Mouse (Mus musculus): Measurements from ENCODE around the gene Dnajc5.

Dnajc5 gene

GRCm38 (mm10) chr2:181511231-181511630 lies 9.1 kb upstream of the Dnajc5 start:
- DNase-seq (ENCODE audit: low spot score in 2 of 2) = no peak

GRCm38 (mm10) chr2:181519201-181519600 lies 1.1 kb upstream of the Dnajc5 start:
- DNase-seq (ENCODE audit: low spot score in 2 of 2) = no peak

GRCm38 (mm10) chr2:181520936-181521227 lies 597 bp downstream of the Dnajc5 start:
- DNase-seq (ENCODE audit: low spot score in 2 of 2) = no peak

- DNase-seq (ENCODE audit: low spot score in 2 of 2) = no peak
Observed at GRCm38 (mm10) chr2:181521491-181521890, 1.2 kb downstream of the Dnajc5 start.

- DNase-seq (ENCODE audit: low spot score in 2 of 2) = peak; percentile 57 to 72
Observed at GRCm38 (mm10) chr2:181522811-181523210, 2.5 kb downstream of the Dnajc5 start.

- DNase-seq (ENCODE audit: low spot score in 2 of 2) = no peak
Observed at GRCm38 (mm10) chr2:181525526-181525925, 5.2 kb downstream of the Dnajc5 start.

- no peak for DNase-seq (ENCODE audit: low spot score in 2 of 2)
Observed at GRCm38 (mm10) chr2:181529076-181529475, 8.8 kb downstream of the Dnajc5 start.

GRCm38 (mm10) chr2:181532589-181532988 lies 12.3 kb downstream of the Dnajc5 start:
- no peak for DNase-seq (ENCODE audit: low spot score in 2 of 2)

GRCm38 (mm10) chr2:181536410-181536809 lies 16.1 kb downstream of the Dnajc5 start:
- no peak for DNase-seq (ENCODE audit: low spot score in 2 of 2)

GRCm38 (mm10) chr2:181537444-181538047 lies 17.3 kb downstream of the Dnajc5 start:
- DNase-seq (ENCODE audit: low spot score in 2 of 2) = no peak

GRCm38 (mm10) chr2:181541761-181542380 lies 21.6 kb downstream of the Dnajc5 start:
- DNase-seq (ENCODE audit: low spot score in 2 of 2) = no peak

- DNase-seq (ENCODE audit: low spot score in 2 of 2) = no peak
Observed at GRCm38 (mm10) chr2:181546142-181546541, 25.9 kb downstream of the Dnajc5 start.

- DNase-seq (ENCODE audit: low spot score in 2 of 2) = no peak
Observed at GRCm38 (mm10) chr2:181548227-181548626, 27.9 kb downstream of the Dnajc5 start.

GRCm38 (mm10) chr2:181548682-181549081 lies 28.4 kb downstream of the Dnajc5 start:
- no peak for DNase-seq (ENCODE audit: low spot score in 2 of 2)

- no peak for DNase-seq (ENCODE audit: low spot score in 2 of 2)
Observed at GRCm38 (mm10) chr2:181550233-181550632, 29.9 kb downstream of the Dnajc5 start.

GRCm38 (mm10) chr2:181553772-181554171 lies 33.5 kb downstream of the Dnajc5 start:
- no peak for DNase-seq (ENCODE audit: low spot score in 2 of 2)

- DNase-seq (ENCODE audit: low spot score in 2 of 2) = no peak
Observed at GRCm38 (mm10) chr2:181567338-181567737, 47.1 kb downstream of the Dnajc5 start.

GRCm38 (mm10) chr2:181568272-181569008 lies 48.2 kb downstream of the Dnajc5 start:
- peak; percentile 64 to 85 for DNase-seq (ENCODE audit: low spot score in 2 of 2)

- no peak for DNase-seq (ENCODE audit: low spot score in 2 of 2)
Observed at GRCm38 (mm10) chr2:181569856-181570255, 49.6 kb downstream of the Dnajc5 start.

- DNase-seq (ENCODE audit: low spot score in 2 of 2) = peak in 1 of 2 experiments; percentile 60
Observed at GRCm38 (mm10) chr2:181570375-181570774, 50.1 kb downstream of the Dnajc5 start.

GRCm38 (mm10) chr2:181570921-181571595 lies 50.8 kb downstream of the Dnajc5 start:
- DNase-seq (ENCODE audit: low spot score in 2 of 2) = peak in 1 of 2 experiments; percentile 57

- peak in 1 of 2 experiments; percentile 57 for DNase-seq (ENCODE audit: low spot score in 2 of 2)
Observed at GRCm38 (mm10) chr2:181571941-181572670, 51.8 kb downstream of the Dnajc5 start.
